Mouse (Mus musculus) G1E (cell line): ENCODE data around the gene Scaf4.

Experiments used
- CTCF ChIP-seq: IDR thresholded peaks from 2 replicates; pipeline ENCODE4 v1.5.1; 2012; ENCODE audit warnings: low read depth, low read length, inconsistent platforms, mixed read lengths
- GATA1 ChIP-seq: IDR thresholded peaks from 2 replicates; pipeline ENCODE4 v1.6.1; 2012; ENCODE audit warnings: borderline replicate concordance, low read length, inconsistent platforms, mixed read lengths
- GATA2 ChIP-seq: IDR thresholded peaks from 2 replicates; pipeline ENCODE4 v1.6.1; 2012; ENCODE audit warnings: low read depth, low read length, inconsistent platforms, borderline replicate concordance
- POLR2AphosphoS5 ChIP-seq: IDR thresholded peaks from 2 replicates; pipeline ENCODE4 v1.6.1; 2012; ENCODE audit warnings: low read depth, low read length, inconsistent platforms; ENCODE audit not compliant: insufficient replicate concordance
- TAL1 ChIP-seq: conservative IDR thresholded peaks from 2 replicates; pipeline ENCODE4 v1.6.1; 2012; ENCODE audit warnings: low read depth, low read length, inconsistent platforms, mixed read lengths

- no peak for TF ChIP-seq CTCF
- no peak for TF ChIP-seq TAL1
- no peak for TF ChIP-seq GATA1
- no peak for TF ChIP-seq POLR2AphosphoS5
- no peak for TF ChIP-seq GATA2
Observed at GRCm38 (mm10) chr16:90290962-90291361, 6.7 kb upstream of the Scaf4 start.
